Mouse (Mus musculus) lung, embryonic 16.5 days (tissue): Measurements from ENCODE around the gene Tnfrsf25. TPM values are rescaled to one million over a fixed set of nuclear protein-coding genes. Genes with fewer than 3 reads are reported as not detected.

ENCODE experiments used
- ATAC-seq: fragments of 200-750 bp; cut with Nextera tagmentation; 2 replicates; pipeline ENCODE4 v1.8.0; 2017; ENCODE audit warnings: low read depth, mild to moderate bottlenecking, moderate library complexity
- H3K27ac ChIP-seq: fragments of 300-500 bp; sonication (generic); 2 replicates; pipeline ENCODE4 v1.5.1; 2014; ENCODE audit warnings: mild to moderate bottlenecking, control low read depth, low read length
- H3K27me3 ChIP-seq: fragments of 300-500 bp; sonication (generic); 2 replicates; pipeline ENCODE4 v1.6.1; 2014; ENCODE audit warnings: low read depth, low read length, mixed read lengths; ENCODE audit not compliant: control insufficient read depth, insufficient read depth
- H3K36me3 ChIP-seq: fragments of 300-500 bp; sonication (generic); 2 replicates; pipeline ENCODE4 v1.6.1; 2014; ENCODE audit warnings: low read length; ENCODE audit not compliant: control insufficient read depth, insufficient read depth
- H3K4me1 ChIP-seq: fragments of 300-500 bp; sonication (generic); replicated peaks from 2 replicates; pipeline ENCODE4 v1.6.1; 2014; ENCODE audit warnings: low read length, mixed read lengths; ENCODE audit not compliant: control insufficient read depth, insufficient read depth
- H3K4me2 ChIP-seq: fragments of 300-500 bp; sonication (generic); 2 replicates; pipeline ENCODE4 v1.6.1; 2014; ENCODE audit warnings: low read depth, low read length, control low read depth
- H3K4me3 ChIP-seq: fragments of 300-500 bp; sonication (generic); 2 replicates; pipeline ENCODE4 v1.5.1; 2014; ENCODE audit warnings: mild to moderate bottlenecking, low read length, control low read depth
- H3K9ac ChIP-seq: fragments of 300-500 bp; sonication (generic); 2 replicates; pipeline ENCODE4 v1.6.1; 2014; ENCODE audit warnings: low read length, control low read depth
- H3K9me3 ChIP-seq: fragments of 300-500 bp; sonication (generic); 2 replicates; pipeline ENCODE4 v1.6.1; 2016; ENCODE audit warnings: low read length; ENCODE audit not compliant: control insufficient read depth
- WGBS: fragments of 180-500 bp; shearing (Covaris S2); extraction: QIAGEN DNeasy Blood & Tissue Kit; methylation state at CpG from one replicate; pipeline ENCODE4 v1.1.7; 2014; 5-methylcytosine and 5-hydroxymethylcytosine counted together
- polyA plus RNA-seq: library from polyadenylated mRNA; unstranded; fragments of >200 nt; fragmentation: Nextera tagmentation; extraction: Ambion mirVana; gene quantifications from 2 replicates; pipeline ENCODE4 v1.2.1, GENCODE M21; 2015

Tnfrsf25 gene
- polyA plus RNA-seq, 1 experiment from 2014 or later: 1.6 TPM

- Histone ChIP-seq H3K4me1 (peaks cover 11% of the 10 kb centered on the region), H3K9me3 (no peaks in the 10 kb centered on the region), H3K4me2 (no peak overlapping the region), H3K27me3 (no peaks in the 10 kb centered on the region), H3K36me3 (no peaks in the 10 kb centered on the region), H3K27ac (no peak overlapping the region), H3K4me3 (no peak overlapping the region), H3K9ac (no peak overlapping the region)
- ATAC-seq: no peak
- 75% methylated on average over 9 of the region's 9 CpGs for WGBS
Observed at GRCm38 (mm10) chr4:152074548-152074947, 41.2 kb upstream of the Tnfrsf25 start.

DNA sequence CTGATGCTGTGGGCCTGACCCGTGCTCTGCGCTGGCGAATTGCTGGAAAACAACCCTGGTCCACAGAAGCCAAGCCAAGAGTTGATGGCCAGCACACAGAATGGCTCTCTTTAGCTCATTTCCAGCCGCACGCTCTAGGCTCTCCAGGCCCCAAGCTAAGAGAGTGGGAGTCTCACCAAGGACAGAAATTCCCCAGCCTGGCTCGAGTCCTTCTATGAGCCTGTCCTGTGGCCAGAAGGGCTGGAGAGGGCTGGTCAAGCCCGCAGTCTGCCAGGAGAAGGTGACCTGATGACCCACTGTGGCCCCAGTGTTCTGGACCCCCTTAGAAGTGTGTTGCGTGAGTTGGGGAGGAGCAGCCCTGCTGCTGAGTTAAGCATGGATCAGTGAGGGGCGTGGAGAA lies 38.5 kb upstream of the Tnfrsf25 start:
- Histone ChIP-seq H3K4me3 (no peak overlapping the region), H3K36me3 (no peaks in the 10 kb centered on the region), H3K4me1 (peaks cover 9% of the 10 kb centered on the region), H3K9me3 (no peaks in the 10 kb centered on the region), H3K4me2 (no peak overlapping the region), H3K27ac (no peak overlapping the region), H3K9ac (no peak overlapping the region), H3K27me3 (no peaks in the 10 kb centered on the region)
- WGBS: 83% methylated on average over 9 of the region's 9 CpGs
- no peak for ATAC-seq

DNA sequence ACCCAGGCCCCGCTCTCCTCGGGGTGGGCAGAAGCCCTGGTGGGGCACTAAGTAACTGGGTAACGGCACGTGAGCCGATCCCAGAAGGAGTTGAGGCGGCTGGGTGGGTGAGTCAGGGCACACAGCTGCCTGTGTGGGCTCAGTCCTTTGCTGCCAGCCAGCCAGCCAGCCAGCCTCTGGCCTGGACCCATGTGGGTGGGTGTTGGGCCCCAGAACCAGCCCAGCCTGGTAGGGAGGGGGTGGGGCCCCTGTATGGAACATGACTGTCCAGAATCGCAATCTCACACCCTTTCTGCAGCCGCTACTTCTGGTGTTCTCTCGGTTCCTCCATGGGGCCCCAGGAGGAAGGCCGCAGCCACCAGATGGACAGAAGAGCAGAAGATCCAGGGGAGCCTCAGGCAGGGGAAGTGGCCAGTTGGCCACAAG lies 37.6 kb upstream of the Tnfrsf25 start:
- Histone ChIP-seq H3K27ac (no peak overlapping the region), H3K9me3 (no peaks in the 10 kb centered on the region), H3K4me3 (no peak overlapping the region), H3K36me3 (no peaks in the 10 kb centered on the region), H3K4me1 (0 out of 2 replicates have a peak, but pooled peaks cover 3% of the 10 kb centered on the region), H3K9ac (no peak overlapping the region), H3K4me2 (no peak overlapping the region), H3K27me3 (no peaks in the 10 kb centered on the region)
- no peak for ATAC-seq
- 80% methylated on average over 10 of the region's 10 CpGs for WGBS

DNA sequence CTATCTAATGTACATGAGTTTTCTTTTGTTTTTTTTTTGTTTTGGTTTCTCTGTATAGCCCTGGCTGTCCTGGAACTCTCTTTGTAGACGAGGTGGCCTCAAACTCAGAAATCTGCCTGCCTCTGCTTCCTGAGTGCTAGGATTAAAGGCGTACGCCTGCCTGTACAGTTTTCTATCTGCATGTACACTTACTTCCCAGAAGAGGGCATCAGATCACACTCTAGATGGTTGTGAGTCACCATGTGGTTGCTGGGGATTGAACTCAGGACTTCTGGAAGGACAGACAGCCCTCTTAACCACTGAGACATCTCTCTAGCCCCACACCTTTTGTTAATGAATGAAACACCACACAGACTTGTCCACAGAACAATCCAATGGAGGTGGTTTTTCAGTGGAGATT lies 36.5 kb upstream of the Tnfrsf25 start:
- Histone ChIP-seq H3K27me3 (no peaks in the 10 kb centered on the region), H3K9ac (no peak overlapping the region), H3K4me3 (no peak overlapping the region), H3K9me3 (no peaks in the 10 kb centered on the region), H3K4me2 (no peak overlapping the region), H3K4me1 (no peaks in the 10 kb centered on the region), H3K27ac (no peak overlapping the region), H3K36me3 (no peaks in the 10 kb centered on the region)
- 82% methylated on average over 3 of the region's 3 CpGs for WGBS
- ATAC-seq: no peak

GRCm38 (mm10) chr4:152079931-152080330 lies 35.8 kb upstream of the Tnfrsf25 start:
- no peaks in the 10 kb centered on the region for H3K4me1 ChIP-seq
- H3K4me3 ChIP-seq: no peak overlapping the region
- no peak overlapping the region for H3K9ac ChIP-seq
- no peak overlapping the region for H3K4me2 ChIP-seq
- H3K36me3 ChIP-seq: no peaks in the 10 kb centered on the region
- H3K27me3 ChIP-seq: no peaks in the 10 kb centered on the region
- 57% methylated on average over 7 of the region's 7 CpGs for WGBS
- H3K9me3 ChIP-seq: no peaks in the 10 kb centered on the region
- ATAC-seq: no peak
- no peak overlapping the region for H3K27ac ChIP-seq

DNA sequence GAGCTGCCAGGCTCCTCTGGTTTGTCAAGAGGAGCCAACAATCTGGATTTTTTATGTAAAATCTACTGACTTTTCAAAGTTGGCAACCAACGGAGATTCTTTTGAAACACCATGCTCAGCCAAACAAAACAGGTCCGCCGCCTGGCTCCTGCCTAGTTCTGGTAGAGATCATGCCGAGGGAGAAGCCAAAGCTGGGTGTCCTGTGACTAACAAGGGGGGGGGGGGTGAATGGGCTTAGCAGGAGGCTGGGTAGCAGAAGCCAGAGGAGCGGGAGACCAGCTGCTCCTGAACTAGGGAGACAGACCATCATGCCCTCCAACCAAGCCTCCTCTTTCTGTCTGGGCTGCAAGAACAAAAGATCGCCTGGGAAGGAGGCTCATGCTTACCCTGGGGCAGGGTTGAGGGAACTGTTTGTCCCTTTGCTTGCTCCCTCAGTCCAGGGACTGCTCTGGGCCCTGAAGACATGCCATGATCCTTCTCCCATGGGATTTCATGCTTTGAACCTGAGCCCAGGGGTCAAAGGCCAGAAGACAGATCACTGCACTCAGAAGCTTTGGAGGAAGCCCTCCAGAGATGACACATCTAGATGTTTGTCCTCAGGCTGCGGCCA lies 32.0 kb upstream of the Tnfrsf25 start:
- Histone ChIP-seq H3K27me3 (no peaks in the 10 kb centered on the region), H3K9me3 (no peaks in the 10 kb centered on the region), H3K9ac (no peak overlapping the region), H3K4me1 (peaks cover 6% of the 10 kb centered on the region), H3K4me3 (no peak overlapping the region), H3K27ac (no peak overlapping the region), H3K36me3 (no peaks in the 10 kb centered on the region), H3K4me2 (no peak overlapping the region)
- no peak for ATAC-seq
- 61% methylated on average over 7 of the region's 7 CpGs for WGBS

DNA sequence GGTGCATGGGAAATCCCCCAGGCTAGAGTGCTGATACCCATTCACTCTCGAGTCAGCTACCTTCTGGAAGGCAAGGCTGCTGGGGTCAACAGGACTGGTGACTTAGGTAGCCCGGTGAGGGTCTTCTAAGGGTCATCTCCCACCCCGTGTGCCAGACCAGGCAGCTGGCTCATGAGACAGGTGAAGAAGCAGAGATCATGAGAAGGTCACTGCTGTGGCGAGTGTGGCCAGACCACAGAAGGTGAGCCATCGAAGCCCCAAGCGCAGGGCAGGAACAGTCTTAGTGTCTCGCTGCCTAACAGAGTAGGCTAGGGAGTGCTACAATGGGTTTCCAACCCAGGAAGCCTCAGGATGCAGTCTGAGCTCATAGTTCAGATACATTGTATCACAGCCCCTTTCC lies 31.1 kb upstream of the Tnfrsf25 start:
- ATAC-seq: no peak
- H3K27me3 ChIP-seq: no peaks in the 10 kb centered on the region
- H3K27ac ChIP-seq: no peak overlapping the region
- no peaks in the 10 kb centered on the region; the same call in 1 of the 2 replicates for H3K36me3 ChIP-seq
- 82% methylated on average over 7 of the region's 7 CpGs for WGBS
- no peak overlapping the region for H3K4me2 ChIP-seq
- no peak overlapping the region for H3K4me3 ChIP-seq
- H3K9ac ChIP-seq: no peak overlapping the region
- peaks cover 6% of the 10 kb centered on the region for H3K4me1 ChIP-seq
- H3K9me3 ChIP-seq: no peaks in the 10 kb centered on the region

DNA sequence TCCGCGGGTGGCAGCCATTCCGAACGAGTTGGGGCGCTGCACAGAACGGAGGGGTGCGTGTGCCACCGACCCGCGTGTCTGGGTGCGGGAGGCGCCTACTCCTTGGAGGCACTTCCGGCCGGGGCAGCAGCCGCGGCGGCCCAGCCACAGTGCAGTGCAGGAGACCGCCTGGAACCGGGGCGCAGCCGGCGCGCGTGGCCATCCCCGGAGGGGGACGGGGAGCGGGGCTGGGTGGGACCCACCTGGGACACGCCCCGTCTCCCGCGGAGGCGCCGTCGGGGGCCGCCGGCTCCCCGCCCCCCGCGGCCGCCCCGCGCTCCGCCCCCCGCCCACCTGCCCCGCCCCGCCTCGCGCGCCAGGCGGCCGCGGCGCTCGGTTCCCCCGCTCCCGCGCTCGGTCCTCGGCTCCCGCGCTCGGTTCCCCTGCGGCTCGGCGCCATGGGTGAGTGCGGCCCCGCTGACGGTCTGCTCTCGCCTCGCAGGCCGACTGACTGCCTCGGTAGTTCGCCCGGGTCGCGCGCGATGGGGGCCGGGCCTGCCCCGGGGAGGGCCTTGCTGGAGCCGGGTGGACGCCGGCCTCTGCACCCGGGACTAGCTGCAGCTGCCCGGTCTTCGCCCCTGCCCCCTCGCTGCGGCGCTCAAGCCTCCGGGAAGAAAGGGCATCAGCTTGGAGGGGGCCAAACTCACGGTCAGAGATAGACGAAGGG lies 29.1 kb upstream of the Tnfrsf25 start:
- ATAC-seq: peak; percentile 92
- WGBS: under 1% methylated on average over 43 of the region's 92 CpGs
- peaks cover 6% of the 10 kb centered on the region for H3K4me1 ChIP-seq

GRCm38 (mm10) chr4:152087211-152088081 lies 28.3 kb upstream of the Tnfrsf25 start:
- no peaks in the 10 kb centered on the region; the same call in 1 of the 2 replicates for H3K36me3 ChIP-seq
- no peaks in the 10 kb centered on the region for H3K27me3 ChIP-seq
- peak overlapping the region; percentile 83 for H3K9ac ChIP-seq
- H3K27ac ChIP-seq: peak overlapping the region; percentile 26
- H3K4me2 ChIP-seq: peak overlapping the region; percentile 77
- peak overlapping the region; percentile 79 for H3K4me3 ChIP-seq
- H3K9me3 ChIP-seq: no peaks in the 10 kb centered on the region
- ATAC-seq: peak; percentile 13; the same call in 1 of the 2 replicates
- peaks cover 6% of the 10 kb centered on the region for H3K4me1 ChIP-seq
- 8% methylated on average over 12 of the region's 12 CpGs for WGBS

More for the DNA sequence above, 29.1 kb upstream of the Tnfrsf25 start:
- H3K36me3 ChIP-seq: no peaks in the 10 kb centered on the region; the same call in 1 of the 2 replicates
- no peaks in the 10 kb centered on the region for H3K9me3 ChIP-seq
- no peaks in the 10 kb centered on the region for H3K27me3 ChIP-seq
- peak overlapping the region; percentile 83 for H3K9ac ChIP-seq
- peak overlapping the region; percentile 26 for H3K27ac ChIP-seq
- peak overlapping the region; percentile 79 for H3K4me3 ChIP-seq
- H3K4me2 ChIP-seq: peak overlapping the region; percentile 77
